Mouse (Mus musculus) limb, embryonic 10.5 days (tissue): Measurements from ENCODE around the gene Tspan31. TPM values are rescaled to one million over a fixed set of nuclear protein-coding genes. Genes with fewer than 3 reads are reported as not detected.

ENCODE experiments used
- DNase-seq: peaks from one replicate; pipeline ENCODE4 v3.0.0-alpha.2; 2017; ENCODE audit warnings: low spot score
- H3K27ac ChIP-seq: fragments of 300-500 bp; sonication (generic); 2 replicates; pipeline ENCODE4 v1.5.1; 2016; ENCODE audit warnings: mild to moderate bottlenecking
- H3K27me3 ChIP-seq: fragments of 300-500 bp; sonication (generic); 2 replicates; pipeline ENCODE4 v1.6.1; 2016; ENCODE audit warnings: low read depth, mild to moderate bottlenecking; ENCODE audit not compliant: poor library complexity, severe bottlenecking
- H3K36me3 ChIP-seq: fragments of 300-500 bp; sonication (generic); 2 replicates; pipeline ENCODE4 v1.6.1; 2016; ENCODE audit warnings: mild to moderate bottlenecking, moderate library complexity
- H3K4me1 ChIP-seq: fragments of 300-500 bp; sonication (generic); 2 replicates; pipeline ENCODE4 v1.6.1; 2016
- H3K4me3 ChIP-seq: fragments of 300-500 bp; sonication (generic); 2 replicates; pipeline ENCODE4 v1.5.1; 2016; ENCODE audit warnings: mild to moderate bottlenecking, moderate library complexity
- H3K9me3 ChIP-seq: fragments of 300-500 bp; sonication (generic); replicated peaks from 2 replicates; pipeline ENCODE4 v1.6.1; 2016; ENCODE audit warnings: mild to moderate bottlenecking
- WGBS: fragments of 180-500 bp; shearing (Covaris S2); methylation state at CpG from one replicate; pipeline ENCODE4 v1.1.7; 2016; 5-methylcytosine and 5-hydroxymethylcytosine counted together
- polyA plus RNA-seq: library from polyadenylated mRNA; unstranded; fragments of >200 nt; fragmentation: Nextera tagmentation; extraction: Ambion mirVana; gene quantifications from 2 replicates; pipeline ENCODE4 v1.2.1, GENCODE M21; 2016

Gene Tspan31
- 169 and 181 TPM in 2 replicates for polyA plus RNA-seq

DNA sequence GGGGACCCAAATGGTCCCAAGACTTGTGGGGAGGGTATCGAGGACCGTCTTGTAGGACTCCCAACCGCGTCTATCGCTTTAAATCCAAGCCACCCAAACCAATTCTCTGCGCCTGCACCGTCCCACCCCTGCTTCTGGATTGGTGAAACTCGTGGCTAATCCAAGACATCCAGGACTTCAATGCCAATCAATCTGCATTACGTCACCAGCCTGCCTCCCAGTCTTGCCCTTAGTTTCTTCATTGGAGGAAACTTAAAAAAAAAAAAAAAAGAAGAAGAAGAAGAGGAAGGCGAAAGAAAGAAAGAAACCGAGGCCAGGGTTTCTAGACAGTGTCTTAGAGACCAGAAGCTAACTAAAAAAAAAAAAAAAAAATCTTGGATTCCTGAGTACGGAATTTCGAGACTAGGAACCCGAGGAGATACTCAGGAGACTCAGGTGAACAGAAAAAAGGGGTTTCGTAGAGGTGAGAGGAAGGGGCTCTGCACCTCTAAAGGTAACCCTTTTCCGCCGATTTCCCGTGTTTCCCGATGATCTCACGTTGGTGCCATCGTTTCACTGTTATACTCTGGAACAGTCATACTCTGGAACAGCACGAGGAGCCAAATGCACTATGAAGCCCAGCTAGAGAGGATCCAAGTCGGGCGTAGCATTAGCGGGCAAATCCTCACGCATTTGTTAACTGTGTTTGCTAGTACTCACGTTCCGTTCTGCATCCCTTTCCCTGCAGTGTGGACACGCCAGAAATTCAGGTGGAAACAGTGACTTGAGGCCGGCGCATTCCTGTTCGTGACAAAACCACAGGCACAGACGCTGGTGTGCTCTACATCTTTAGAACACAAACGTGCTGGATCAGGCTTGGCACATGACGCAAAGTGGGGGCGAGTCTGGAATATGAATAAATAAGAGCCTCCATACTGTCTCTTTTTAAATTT lies at the start of gene Tspan31:
TSS of gene Tspan31 (minus strand) at position 75 of the 932 bp plus-strand sequence.
- peak within 1 kb of the TSS; percentile 89 for H3K27ac ChIP-seq
- H3K27me3 ChIP-seq = peaks cover 8% of the 10 kb centered on the region
- peaks cover 30% of the 10 kb centered on the region for H3K4me1 ChIP-seq
- DNase-seq = peak; percentile 85
- peak within 1 kb of the TSS; percentile 68 for H3K4me3 ChIP-seq
- 3% methylated on average over 36 of the region's 36 CpGs for WGBS
- H3K36me3 ChIP-seq = peaks cover 34% of the 10 kb centered on the region
- H3K9me3 ChIP-seq = no peaks in the 10 kb centered on the region

- no peaks in the 10 kb centered on the region for H3K27me3 ChIP-seq
- H3K9me3 ChIP-seq = no peaks in the 10 kb centered on the region
- 94% methylated on average over 10 of the region's 10 CpGs for WGBS
- no peak for DNase-seq
- no peak overlapping the region for H3K27ac ChIP-seq
- H3K4me3 ChIP-seq = no peak overlapping the region
- peaks cover 25% of the 10 kb centered on the region for H3K4me1 ChIP-seq
- peaks cover 44% of the 10 kb centered on the region for H3K36me3 ChIP-seq
Measured at GRCm38 (mm10) chr10:127119229-127119628, 49.2 kb upstream of the Tspan31 start.

GRCm38 (mm10) chr10:127118470-127118869 lies 48.4 kb upstream of the Tspan31 start:
- WGBS = 92% methylated on average over 11 of the region's 11 CpGs
- DNase-seq = no peak
- peaks cover 44% of the 10 kb centered on the region for H3K36me3 ChIP-seq

DNA sequence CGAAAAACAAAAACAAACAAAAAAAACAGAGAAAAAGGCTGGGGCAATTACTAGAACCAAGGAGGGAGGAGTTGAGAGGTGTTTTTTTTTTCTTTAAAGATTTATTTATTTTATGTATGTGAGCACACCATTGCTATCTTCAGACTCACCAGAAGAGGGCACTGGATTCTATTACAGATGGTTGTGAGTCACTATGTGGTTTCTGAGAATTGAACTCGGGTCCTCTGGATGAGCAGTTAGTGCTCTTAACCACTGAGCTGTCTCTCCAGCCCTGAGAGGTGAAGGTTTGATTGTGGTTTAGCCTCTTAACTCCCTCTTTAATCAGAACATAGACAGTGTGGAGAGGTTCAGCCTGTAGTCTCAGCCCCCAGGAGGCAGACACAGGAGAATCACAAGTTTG lies 45.0 kb upstream of the Tspan31 start:
- Histone ChIP-seq H3K36me3 (peaks cover 55% of the 10 kb centered on the region), H3K9me3 (no peaks in the 10 kb centered on the region), H3K4me1 (peaks cover 3% of the 10 kb centered on the region), H3K27me3 (no peaks in the 10 kb centered on the region), H3K4me3 (no peak overlapping the region), H3K27ac (no peak overlapping the region)
- no peak for DNase-seq
- 87% methylated on average over 2 of the region's 2 CpGs for WGBS

More at GRCm38 (mm10) chr10:127118470-127118869, 48.4 kb upstream of the Tspan31 start:
- Histone ChIP-seq H3K4me1 (peaks cover 24% of the 10 kb centered on the region), H3K27me3 (no peaks in the 10 kb centered on the region), H3K9me3 (no peaks in the 10 kb centered on the region), H3K4me3 (no peak overlapping the region), H3K27ac (no peak overlapping the region)

DNA sequence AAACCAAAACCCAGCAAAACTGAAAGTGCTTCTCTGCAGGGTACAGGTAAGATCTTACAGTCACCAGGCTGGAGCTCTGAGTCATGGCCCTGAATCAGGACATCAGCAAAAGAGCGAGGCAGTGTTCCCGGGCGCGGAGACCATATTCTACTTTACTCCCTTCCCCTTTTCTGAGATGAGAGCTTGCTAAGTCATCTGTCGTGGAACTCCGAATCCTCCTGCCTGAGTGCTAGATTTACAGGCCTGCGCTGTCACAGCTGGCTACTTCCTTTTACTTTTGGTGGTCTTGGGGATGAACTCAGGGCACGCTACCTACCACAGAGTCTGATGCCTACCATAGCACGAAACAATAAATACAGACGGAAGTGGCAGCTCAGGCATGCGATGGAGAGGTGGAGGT lies 44.3 kb upstream of the Tspan31 start:
- DNase-seq = no peak
- Histone ChIP-seq H3K4me3 (no peak overlapping the region), H3K4me1 (no peaks in the 10 kb centered on the region), H3K27ac (no peak overlapping the region), H3K36me3 (peaks cover 53% of the 10 kb centered on the region), H3K9me3 (no peaks in the 10 kb centered on the region), H3K27me3 (no peaks in the 10 kb centered on the region)
- WGBS = 92% methylated on average over 11 of the region's 11 CpGs

GRCm38 (mm10) chr10:127111001-127111887 lies 41.2 kb upstream of the Tspan31 start:
- Histone ChIP-seq H3K9me3 (no peaks in the 10 kb centered on the region), H3K4me3 (no peak overlapping the region), H3K36me3 (peaks cover 25% of the 10 kb centered on the region), H3K27ac (no peak overlapping the region), H3K4me1 (no peaks in the 10 kb centered on the region), H3K27me3 (no peaks in the 10 kb centered on the region)
- WGBS = 92% methylated on average over 15 of the region's 15 CpGs
- no peak for DNase-seq

DNA sequence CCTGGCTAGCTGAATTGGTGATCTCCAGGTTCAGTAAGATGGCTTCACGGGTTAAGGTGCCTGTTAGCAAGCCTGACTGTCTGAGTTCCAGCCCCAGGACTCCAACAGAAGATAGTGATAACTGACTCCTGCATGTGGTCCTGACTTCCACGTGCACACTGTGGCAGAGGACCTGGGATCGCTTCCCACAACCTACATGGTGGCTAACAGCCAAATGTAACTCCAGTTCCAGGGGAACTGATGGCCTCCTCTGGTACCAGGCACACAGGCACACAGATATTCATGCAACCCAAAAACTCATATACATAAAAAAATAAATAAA lies 38.2 kb upstream of the Tspan31 start:
- Histone ChIP-seq H3K9me3 (no peaks in the 10 kb centered on the region), H3K27me3 (no peaks in the 10 kb centered on the region), H3K27ac (no peak overlapping the region), H3K36me3 (peaks cover 18% of the 10 kb centered on the region), H3K4me3 (no peak overlapping the region), H3K4me1 (no peaks in the 10 kb centered on the region)
- 78% methylated on average over 3 of the region's 3 CpGs for WGBS
- no peak for DNase-seq

- Histone ChIP-seq H3K4me1 (no peaks in the 10 kb centered on the region), H3K4me3 (no peak overlapping the region), H3K9me3 (no peaks in the 10 kb centered on the region), H3K36me3 (peaks cover 16% of the 10 kb centered on the region), H3K27ac (no peak overlapping the region), H3K27me3 (no peaks in the 10 kb centered on the region)
- WGBS = 90% methylated on average over 16 of the region's 16 CpGs
- no peak for DNase-seq
Measured at GRCm38 (mm10) chr10:127107563-127108261, 37.6 kb upstream of the Tspan31 start.

- Histone ChIP-seq H3K9me3 (no peaks in the 10 kb centered on the region), H3K4me3 (no peak overlapping the region), H3K4me1 (no peaks in the 10 kb centered on the region), H3K27ac (no peak overlapping the region), H3K27me3 (no peaks in the 10 kb centered on the region), H3K36me3 (peaks cover 24% of the 10 kb centered on the region)
- 83% methylated on average over 7 of the region's 7 CpGs for WGBS
- DNase-seq = no peak
Measured at GRCm38 (mm10) chr10:127103631-127104030, 33.6 kb upstream of the Tspan31 start.

- H3K27me3 ChIP-seq = 0 out of 2 replicates have a peak, but pooled peaks cover 1% of the 10 kb centered on the region
Measured at GRCm38 (mm10) chr10:127101151-127101550, 31.1 kb upstream of the Tspan31 start.

GRCm38 (mm10) chr10:127100414-127100813 lies 30.4 kb upstream of the Tspan31 start:
- H3K36me3 ChIP-seq = peaks cover 48% of the 10 kb centered on the region
- 89% methylated on average over 8 of the region's 8 CpGs for WGBS

More at GRCm38 (mm10) chr10:127101151-127101550, 31.1 kb upstream of the Tspan31 start:
- H3K4me3 ChIP-seq = no peak overlapping the region
- WGBS = 89% methylated on average over 6 of the region's 6 CpGs
- no peaks in the 10 kb centered on the region for H3K4me1 ChIP-seq
- peaks cover 45% of the 10 kb centered on the region for H3K36me3 ChIP-seq
- DNase-seq = no peak
- no peaks in the 10 kb centered on the region for H3K9me3 ChIP-seq
- H3K27ac ChIP-seq = no peak overlapping the region

DNA sequence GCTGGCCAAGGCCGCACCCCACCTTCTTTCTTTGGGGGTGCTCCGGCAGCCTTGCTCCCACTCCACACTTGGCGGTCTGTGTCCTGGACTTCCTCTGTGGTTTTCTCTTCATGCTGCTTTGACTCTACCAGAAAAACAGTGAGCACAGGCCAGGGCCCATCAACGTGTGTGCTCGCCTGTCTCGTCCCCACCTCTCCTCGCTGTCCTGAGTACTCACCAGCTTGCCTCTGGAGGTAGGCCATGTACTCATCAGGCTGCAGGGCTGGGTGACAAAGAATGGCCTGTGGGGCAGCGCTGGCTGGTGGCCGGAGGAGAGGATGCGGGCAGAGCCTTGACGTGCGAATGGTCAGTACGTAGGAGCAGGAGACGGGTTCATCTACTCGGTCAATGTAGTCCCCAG lies 29.8 kb upstream of the Tspan31 start:
- H3K36me3 ChIP-seq = peaks cover 52% of the 10 kb centered on the region
- H3K4me1 ChIP-seq = no peaks in the 10 kb centered on the region
- H3K27me3 ChIP-seq = 0 out of 2 replicates have a peak, but pooled peaks cover 8% of the 10 kb centered on the region
- H3K9me3 ChIP-seq = no peaks in the 10 kb centered on the region
- DNase-seq = no peak
- H3K27ac ChIP-seq = no peak overlapping the region
- 94% methylated on average over 15 of the region's 15 CpGs for WGBS
- no peak overlapping the region for H3K4me3 ChIP-seq

More at GRCm38 (mm10) chr10:127100414-127100813, 30.4 kb upstream of the Tspan31 start:
- H3K9me3 ChIP-seq = no peaks in the 10 kb centered on the region
- H3K27ac ChIP-seq = no peak overlapping the region
- H3K4me1 ChIP-seq = no peaks in the 10 kb centered on the region
- no peak overlapping the region for H3K4me3 ChIP-seq
- no peak for DNase-seq
- H3K27me3 ChIP-seq = 0 out of 2 replicates have a peak, but pooled peaks cover 8% of the 10 kb centered on the region
